Mouse (Mus musculus) layer of hippocampus, adult 9-10 months (tissue): ENCODE results near the gene Itga8.

ENCODE experiments used
- DNase-seq: peaks from one replicate; pipeline ENCODE4 v3.0.0; 2022; ENCODE audit warnings: low spot score

The Itga8 gene

GRCm38 (mm10) chr2:12294060-12294459, 7.7 kb downstream of the Itga8 start:
- no peak for DNase-seq

DNA sequence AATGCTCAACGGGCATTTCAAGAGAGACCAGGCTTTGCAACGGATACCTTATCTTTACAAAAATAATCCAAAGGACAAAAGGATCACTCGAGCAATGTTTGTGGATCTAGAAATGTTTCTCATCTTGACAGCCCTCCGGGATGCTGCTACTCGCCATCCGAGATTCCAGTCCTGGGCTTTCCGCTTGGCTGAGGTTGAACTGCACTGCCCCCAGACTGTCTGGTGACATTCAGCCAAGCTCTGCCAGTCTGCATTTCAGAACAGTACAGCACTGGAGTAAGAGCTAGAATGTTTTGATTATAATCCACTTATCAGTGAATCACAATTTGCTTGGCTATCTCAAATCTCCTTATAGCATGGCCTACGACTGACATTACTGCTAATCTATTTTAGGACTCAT, 8.3 kb downstream of the Itga8 start:
- no peak for DNase-seq

GRCm38 (mm10) chr2:12292023-12292820, 9.5 kb downstream of the Itga8 start:
- peak; percentile 72 for DNase-seq

- DNase-seq, result no peak
These were observed 11.5 kb downstream of the Itga8 start for GRCm38 (mm10) chr2:12290235-12290634.

DNA sequence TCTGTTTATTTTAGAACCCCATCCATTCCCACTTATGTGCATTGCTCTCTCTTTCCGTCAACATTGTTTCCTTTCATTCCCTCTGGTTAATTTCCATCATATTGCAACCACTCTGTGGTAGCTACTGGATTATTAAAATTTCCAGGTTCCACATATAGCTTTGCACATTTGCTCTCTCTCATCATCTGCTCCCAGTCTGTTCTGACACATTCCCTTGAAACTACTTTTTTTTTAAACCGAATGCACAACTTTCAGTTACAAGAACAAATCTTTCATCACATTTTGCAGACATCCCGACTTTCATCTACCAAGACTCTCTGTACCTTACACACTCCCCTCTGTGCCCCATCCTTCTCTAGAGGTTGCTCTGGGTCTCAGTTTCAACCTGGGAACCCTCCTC, 13.9 kb downstream of the Itga8 start:
- DNase-seq, result no peak

DNA sequence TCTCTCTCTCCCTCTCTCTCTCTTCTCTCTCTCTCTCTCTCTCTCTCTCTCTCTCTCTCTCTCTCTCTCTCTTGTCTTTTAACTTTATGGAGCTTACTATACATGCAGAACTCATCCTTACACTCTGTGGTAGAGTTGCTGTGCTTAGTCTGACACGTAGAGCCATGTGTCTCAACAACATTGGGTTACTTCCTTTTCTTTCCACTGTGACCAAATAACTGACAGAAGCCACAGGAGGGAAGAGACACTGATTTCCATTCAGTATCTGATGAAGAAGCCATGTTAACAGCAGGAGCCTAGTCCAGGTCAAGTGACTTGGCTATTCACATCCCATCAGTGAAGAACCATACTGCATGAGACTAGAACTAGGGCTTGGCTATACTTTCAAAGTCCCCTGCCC, 21.1 kb downstream of the Itga8 start:
- no peak for DNase-seq

DNA sequence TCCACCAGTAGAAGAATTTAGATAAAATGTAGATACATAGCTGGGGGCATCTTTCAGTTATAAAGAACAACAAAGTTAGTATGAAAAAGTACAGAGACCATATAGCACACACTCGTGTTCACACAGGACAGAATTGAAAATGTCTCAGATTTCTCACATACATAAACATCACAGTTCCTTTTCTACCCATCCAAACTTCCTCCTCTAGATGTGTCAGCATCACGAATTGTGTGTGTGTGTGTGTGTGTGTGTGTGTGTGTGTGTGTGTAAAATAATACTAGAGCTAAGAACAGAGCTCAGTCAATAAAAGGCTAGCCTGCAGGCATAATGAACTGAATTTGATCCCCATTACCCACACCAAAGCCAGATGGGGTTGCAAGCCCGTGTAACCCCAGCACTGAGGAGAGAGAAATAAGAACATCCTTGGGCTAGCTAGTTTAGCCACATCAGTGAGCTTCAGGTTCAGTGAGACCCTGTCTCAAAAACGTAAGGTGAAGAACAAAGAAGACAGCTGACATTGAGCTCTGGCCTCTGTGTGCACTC, 22.6 kb downstream of the Itga8 start:
- DNase-seq, result no peak

- DNase-seq, result no peak
These were observed 44.9 kb downstream of the Itga8 start for GRCm38 (mm10) chr2:12256635-12257317.

- DNase-seq, result no peak
These were observed 45.8 kb downstream of the Itga8 start for GRCm38 (mm10) chr2:12255901-12256300.

- DNase-seq, result no peak
These were observed 66.4 kb downstream of the Itga8 start for GRCm38 (mm10) chr2:12235345-12235744.

- DNase-seq, result no peak
These were observed 72.0 kb downstream of the Itga8 start for GRCm38 (mm10) chr2:12229721-12230120.

- no peak for DNase-seq
These were observed 73.4 kb downstream of the Itga8 start for GRCm38 (mm10) chr2:12228335-12228734.

GRCm38 (mm10) chr2:12227243-12227642, 74.5 kb downstream of the Itga8 start:
- DNase-seq, result no peak

GRCm38 (mm10) chr2:12226367-12226766, 75.4 kb downstream of the Itga8 start:
- no peak for DNase-seq

- DNase-seq, result no peak
These were observed 80.1 kb downstream of the Itga8 start for GRCm38 (mm10) chr2:12221671-12222070.

GRCm38 (mm10) chr2:12213464-12213790, 88.3 kb downstream of the Itga8 start:
- DNase-seq, result no peak

- no peak for DNase-seq
These were observed 88.9 kb downstream of the Itga8 start for GRCm38 (mm10) chr2:12212662-12213463.

DNA sequence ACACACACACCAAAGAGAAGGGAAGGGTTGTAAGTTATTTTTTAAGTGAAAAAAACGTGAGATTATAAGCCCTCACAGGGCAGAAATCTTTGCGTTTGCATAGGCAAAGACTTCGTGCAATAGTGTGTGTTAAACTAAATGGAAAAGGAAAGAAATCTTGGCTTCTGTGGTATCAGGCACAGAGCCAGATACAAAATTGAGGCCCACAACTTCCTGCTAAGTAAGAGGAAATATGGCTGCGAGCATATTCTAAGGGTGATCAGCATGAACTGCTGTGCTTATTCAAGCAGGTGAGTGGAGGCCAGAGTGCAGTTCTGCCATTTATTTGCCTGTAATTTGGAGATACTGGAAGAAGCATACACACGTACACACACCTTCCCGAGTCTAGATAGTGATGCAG, 93.6 kb downstream of the Itga8 start:
- no peak for DNase-seq

DNA sequence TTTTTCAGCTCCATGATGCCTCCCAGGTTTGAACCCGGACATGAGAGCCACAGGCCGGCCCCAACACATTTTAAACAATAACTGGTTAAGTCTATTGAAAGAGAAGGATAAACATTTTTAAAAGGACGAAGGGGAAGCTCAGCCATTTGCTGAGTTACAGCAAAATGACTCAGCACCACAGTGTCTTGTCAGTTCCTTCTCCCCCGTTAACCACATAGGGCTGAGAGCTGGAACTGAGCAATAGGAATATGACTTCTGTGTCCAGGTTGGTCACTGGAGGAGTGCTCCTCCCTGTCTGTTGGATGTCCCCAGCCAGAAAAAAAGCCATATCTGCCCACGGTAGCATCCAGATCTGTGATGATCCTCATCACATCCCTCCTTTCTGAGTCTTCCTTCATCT, 95.4 kb downstream of the Itga8 start:
- DNase-seq, result no peak

DNA sequence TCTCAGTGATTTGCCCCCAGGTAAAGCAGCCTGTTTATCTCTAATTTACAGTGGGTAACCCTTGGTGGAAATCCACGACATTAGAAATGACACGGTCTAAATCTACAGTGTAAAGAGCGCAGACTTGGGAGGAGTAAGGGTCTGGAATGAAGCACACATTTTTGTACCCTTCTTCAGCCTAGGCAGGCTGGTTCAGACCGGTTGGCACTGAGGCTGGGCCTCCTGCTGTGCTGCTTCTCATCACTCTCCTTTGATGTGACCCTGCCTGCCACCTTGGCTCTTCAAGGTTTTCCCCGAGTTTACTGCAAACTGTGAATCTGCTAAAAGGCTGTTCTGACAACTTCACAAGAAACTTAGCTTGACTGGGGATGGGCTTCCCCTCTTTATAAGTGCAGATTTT, 95.8 kb downstream of the Itga8 start:
- DNase-seq, result no peak

DNA sequence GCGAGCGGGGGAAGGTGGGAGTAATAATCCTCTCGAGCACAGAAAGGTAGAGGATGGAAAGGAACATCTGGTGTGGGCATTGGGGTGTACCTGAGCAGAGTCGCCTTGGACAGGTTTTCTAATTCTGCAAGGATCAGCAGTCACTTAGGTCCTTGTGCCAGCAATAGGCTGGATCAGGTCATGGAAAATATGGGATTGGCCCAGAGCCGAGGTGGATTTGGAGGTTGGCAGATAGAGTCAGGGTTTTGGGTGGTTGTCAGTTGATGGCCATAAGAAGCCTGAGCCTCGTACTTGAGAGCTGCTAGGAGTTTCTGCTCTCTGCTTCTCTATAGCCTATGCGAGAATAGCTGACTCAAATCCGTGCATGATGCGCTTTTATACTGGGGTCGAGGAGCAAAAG, 98.5 kb downstream of the Itga8 start:
- DNase-seq, result no peak

DNA sequence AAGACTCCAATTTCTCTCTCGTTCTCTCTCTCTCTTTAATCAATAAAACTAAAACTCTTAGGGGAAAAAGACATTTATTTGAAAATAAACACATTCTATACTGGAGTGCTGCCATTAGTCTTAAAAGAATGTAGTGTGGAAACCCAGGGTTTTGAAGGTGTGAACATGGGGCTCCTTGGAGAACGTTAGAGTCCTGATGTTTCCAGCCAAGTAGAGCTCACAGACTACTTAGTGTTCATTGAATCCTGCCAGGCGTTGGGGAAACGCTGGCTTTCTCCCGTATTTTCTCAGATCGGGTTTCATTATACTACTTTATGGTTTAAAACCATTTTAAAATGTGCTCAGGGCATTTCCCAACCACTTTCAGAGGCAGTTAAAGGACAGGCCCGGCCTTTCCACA, 103.0 kb downstream of the Itga8 start:
- no peak for DNase-seq

- DNase-seq, result no peak
These were observed 103.5 kb downstream of the Itga8 start for GRCm38 (mm10) chr2:12198214-12198613.
